Mouse (Mus musculus) CD4-positive naive resting alpha-beta T cell, adult 76 days (primary cell): ENCODE data around the gene Nsun3. TPM values are rescaled to one million over a fixed set of nuclear protein-coding genes. Genes with fewer than 3 reads are reported as not detected.

Source experiments
- total RNA-seq: library from RNA; stranded (reverse); gene quantifications from one replicate; pipeline ENCODE4 v1.2.4, GENCODE M21; 2023

Nsun3 gene
- 15.9 TPM for total RNA-seq

DNA sequence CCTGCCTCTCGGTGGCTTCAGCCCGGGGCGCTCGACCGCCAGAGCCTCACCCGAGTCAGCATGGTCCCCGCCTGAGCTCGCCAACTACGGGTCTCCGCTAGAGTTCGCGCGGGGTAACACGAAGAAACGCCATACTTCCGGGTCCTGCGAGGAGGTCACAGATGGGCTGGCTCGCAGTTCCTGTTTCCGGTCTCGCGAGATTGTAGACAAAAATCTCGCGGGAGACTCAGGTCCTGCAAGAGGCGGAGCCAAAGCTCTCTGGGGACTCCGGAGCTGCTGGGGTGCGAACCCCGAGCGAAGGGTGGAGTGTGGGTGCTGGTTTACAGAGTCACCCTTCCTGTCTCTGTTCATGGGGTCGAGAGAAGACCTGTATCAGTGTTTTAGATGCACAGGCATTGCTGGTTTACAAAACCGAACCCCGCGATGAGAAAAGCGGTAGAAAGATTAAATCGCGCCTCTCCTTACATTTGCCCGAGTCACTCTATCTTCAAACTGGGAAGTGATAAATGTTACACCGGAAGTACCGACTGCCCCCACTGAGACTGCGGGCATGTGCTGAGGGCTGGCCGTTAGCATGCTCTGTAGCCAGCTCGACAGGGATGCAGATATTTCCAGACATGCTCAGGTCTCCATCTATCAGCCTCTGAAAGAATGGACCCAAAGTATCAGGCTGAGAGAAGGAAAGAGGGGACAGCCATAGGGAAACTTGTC, at the start of gene Nsun3:
Nsun3 (minus strand) TSS at position 198 of the 711 bp plus-strand sequence.

DNA sequence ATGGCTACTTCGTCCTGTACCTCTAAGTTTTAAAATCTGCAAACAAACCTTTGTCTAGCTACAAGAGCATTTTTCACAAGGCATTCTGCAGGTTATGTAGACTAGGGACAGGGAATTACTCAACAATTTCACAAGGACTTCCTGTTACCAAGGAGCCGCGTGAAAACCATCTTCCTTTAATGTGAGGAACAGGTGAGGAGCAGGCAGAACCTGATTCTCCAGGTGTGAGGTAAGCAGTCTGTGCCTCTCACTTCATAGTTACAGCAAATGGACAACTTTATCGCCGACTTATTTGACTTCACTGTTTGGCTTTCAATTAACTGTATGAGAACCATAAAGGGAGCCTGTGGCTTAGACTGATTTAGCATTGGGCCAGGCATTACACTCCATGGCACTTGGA, 27.9 kb upstream of the Nsun3 start, which contains the start of gene Stx19:
Stx19 (plus strand) TSS at position 186 of the 400 bp plus-strand sequence.

Other genes starting within 250 kb of the Nsun3 start
- gene Stx19, start 27.9 kb upstream of the Nsun3 start, total RNA-seq = not detected
- gene Arl13b, start 60.2 kb upstream of the Nsun3 start, total RNA-seq = 11.3 TPM
- 0.85 TPM for gene Pros1, start 67.5 kb upstream of the Nsun3 start, total RNA-seq